Mouse (Mus musculus): ENCODE measurements around the gene Naa16.

Gene Naa16

GRCm38 (mm10) chr14:79279494-79279893 lies 111.1 kb downstream of the Naa16 start:
- in situ Hi-C loops (cut with MboI; ENCODE audit: low sequenced_read_pairs) = no loop called here

- in situ Hi-C loops (cut with MboI; ENCODE audit: low sequenced_read_pairs) = no loop called here
Observed at GRCm38 (mm10) chr14:79278927-79279326, 111.7 kb downstream of the Naa16 start.

GRCm38 (mm10) chr14:79277922-79278321 lies 112.7 kb downstream of the Naa16 start:
- in situ Hi-C loops (cut with MboI; ENCODE audit: low sequenced_read_pairs) = no loop called here

GRCm38 (mm10) chr14:79275870-79276395 lies 114.6 kb downstream of the Naa16 start:
- in situ Hi-C loops (cut with MboI; ENCODE audit: low sequenced_read_pairs) = no loop called here

GRCm38 (mm10) chr14:79275441-79275840 lies 115.1 kb downstream of the Naa16 start:
- in situ Hi-C loops (cut with MboI; ENCODE audit: low sequenced_read_pairs) = no loop called here

Measured in CH12F3 (cell line).